In genomic region chr6:135254153-135254552, GRCm38 (mm10) we compare ENCODE assay signal across 14 mouse cellular contexts. TPM values are rescaled to one million over a fixed set of nuclear protein-coding genes. Genes with fewer than 3 reads are reported as not detected.
DNase-seq lines count a peak whose midpoint lies in the region; ATAC-seq and TF ChIP-seq lines count a peak whose summit lies in the region.
"Had no signal": no experiment of that assay in that cellular context is flagged by ENCODE, and none has a peak within 500 bp of the region (broad histone marks: within the 10 kb centered on the region; RNA-seq: fewer than 3 reads in every experiment).

Gene Gsg1 (minus strand): TSS chr6:135254351.

- H3K4me2 ChIP-seq in hindbrain, embryonic 13.5 days, result no peak within 1 kb of the TSS
- no peak within 1 kb of the TSS for H3K4me2 ChIP-seq in hindbrain, embryonic 12.5 days (replicated peaks)
- H3K4me2 ChIP-seq in midbrain, postnatal 0 days (ENCODE audit: low read depth, low read length, poor library complexity, severe bottlenecking), result no peak within 1 kb of the TSS
- no peak within 1 kb of the TSS for H3K4me2 ChIP-seq in midbrain, embryonic 13.5 days (replicated peaks)
- H3K4me2 ChIP-seq in embryonic facial prominence, embryonic 14.5 days (ENCODE audit: low read depth, low read length), result 0 out of 2 replicates have a peak within 1 kb of the TSS, but pooled peaks have one; percentile 47

- H3K36me3 ChIP-seq in hindbrain, embryonic 13.5 days, result no peaks in the 10 kb centered on the region
- H3K36me3 ChIP-seq in hindbrain, embryonic 12.5 days, result no peaks in the 10 kb centered on the region
- H3K36me3 ChIP-seq in midbrain, postnatal 0 days (ENCODE audit: insufficient read depth, low read length), result no peaks in the 10 kb centered on the region
- H3K36me3 ChIP-seq in midbrain, embryonic 13.5 days, result no peaks in the 10 kb centered on the region
- no peaks in the 10 kb centered on the region for H3K36me3 ChIP-seq in embryonic facial prominence, embryonic 14.5 days (ENCODE audit: control insufficient read depth, insufficient read depth, low read length)
- H3K36me3 ChIP-seq: forebrain, embryonic 15.5 days; limb, embryonic 13.5 days had no signal

- no peak for ATAC-seq in hindbrain, embryonic 13.5 days (ENCODE audit: low FRiP score)
- no peak for ATAC-seq in hindbrain, embryonic 12.5 days (ENCODE audit: low FRiP score)
- ATAC-seq in midbrain, postnatal 0 days (ENCODE audit: low FRiP score), result no peak
- no peak for ATAC-seq in midbrain, embryonic 13.5 days
- no peak for ATAC-seq in embryonic facial prominence, embryonic 14.5 days (ENCODE audit: low read depth)
- ATAC-seq in activated CD4-positive, CD25-positive, alpha-beta regulatory T cell, adult 4 months, result no peak
- ATAC-seq: forebrain, embryonic 15.5 days had no signal

- H3K4me1 ChIP-seq in hindbrain, embryonic 13.5 days (replicated peaks), result peaks cover 24% of the 10 kb centered on the region
- H3K4me1 ChIP-seq in hindbrain, embryonic 12.5 days, result peaks cover 22% of the 10 kb centered on the region
- H3K4me1 ChIP-seq in midbrain, postnatal 0 days (ENCODE audit: insufficient read depth, low read length), result peaks cover 7% of the 10 kb centered on the region; the same call in 1 of the 2 replicates
- peaks cover 21% of the 10 kb centered on the region for H3K4me1 ChIP-seq in midbrain, embryonic 13.5 days (replicated peaks)
- peaks cover 27% of the 10 kb centered on the region for H3K4me1 ChIP-seq in embryonic facial prominence, embryonic 14.5 days (ENCODE audit: control insufficient read depth, insufficient read depth, low read length)

- 82% methylated on average over 7 of the region's 7 CpGs for WGBS in hindbrain, embryonic 13.5 days
- WGBS in hindbrain, embryonic 12.5 days, result 78% methylated on average over 7 of the region's 7 CpGs
- WGBS in midbrain, postnatal 0 days, result 79% methylated on average over 7 of the region's 7 CpGs
- WGBS in midbrain, embryonic 13.5 days, result 84% methylated on average over 7 of the region's 7 CpGs
- WGBS in embryonic facial prominence, embryonic 14.5 days, result 76% methylated on average over 7 of the region's 7 CpGs

- no peak within 1 kb of the TSS for H3K9ac ChIP-seq in hindbrain, embryonic 13.5 days
- no peak within 1 kb of the TSS for H3K9ac ChIP-seq in hindbrain, embryonic 12.5 days
- H3K9ac ChIP-seq in midbrain, postnatal 0 days (replicated peaks; ENCODE audit: low read length, poor library complexity, severe bottlenecking), result no peak within 1 kb of the TSS
- H3K9ac ChIP-seq in midbrain, embryonic 13.5 days (replicated peaks), result no peak within 1 kb of the TSS
- H3K9ac ChIP-seq in embryonic facial prominence, embryonic 14.5 days (ENCODE audit: low read depth, low read length), result no peak within 1 kb of the TSS
- H3K9ac ChIP-seq: forebrain, embryonic 15.5 days; limb, embryonic 13.5 days had no signal

- 0 out of 2 replicates have a peak, but pooled peaks have one; percentile 14 for TF ChIP-seq CTCF in midbrain, postnatal 0 days (IDR thresholded peaks at IDR 0.05)

- no peak within 1 kb of the TSS for H3K4me3 ChIP-seq in hindbrain, embryonic 13.5 days
- H3K4me3 ChIP-seq in hindbrain, embryonic 12.5 days, result no peak within 1 kb of the TSS
- no peak within 1 kb of the TSS for H3K4me3 ChIP-seq in midbrain, postnatal 0 days (ENCODE audit: low read depth, low read length)
- H3K4me3 ChIP-seq in midbrain, embryonic 13.5 days (replicated peaks), result no peak within 1 kb of the TSS
- no peak within 1 kb of the TSS for H3K4me3 ChIP-seq in embryonic facial prominence, embryonic 14.5 days (ENCODE audit: low read depth, low read length)

- peak within 1 kb of the TSS; percentile 82; the same call in 1 of the 2 replicates for H3K27ac ChIP-seq in hindbrain, embryonic 13.5 days
- H3K27ac ChIP-seq in hindbrain, embryonic 12.5 days, result no peak within 1 kb of the TSS
- no peak within 1 kb of the TSS for H3K27ac ChIP-seq in midbrain, postnatal 0 days (ENCODE audit: low read depth, low read length)
- no peak within 1 kb of the TSS for H3K27ac ChIP-seq in midbrain, embryonic 13.5 days
- H3K27ac ChIP-seq in embryonic facial prominence, embryonic 14.5 days (replicated peaks; ENCODE audit: low read depth, low read length), result no peak within 1 kb of the TSS

- DNase-seq in midbrain, postnatal 0 days (ENCODE audit: low spot score), result no peak
- DNase-seq in embryonic facial prominence, embryonic 14.5 days (ENCODE audit: low spot score), result no peak
- DNase-seq in testis, postnatal 10 days (ENCODE audit: low spot score), result peak; percentile 55
- DNase-seq: cerebellum, adult 18-20 months; kidney, postnatal 14 days; layer of hippocampus, postnatal 36 days; right cerebral cortex, adult 18-20 months had no signal

- H3K27me3 ChIP-seq in hindbrain, embryonic 13.5 days, result no peaks in the 10 kb centered on the region
- no peaks in the 10 kb centered on the region for H3K27me3 ChIP-seq in hindbrain, embryonic 12.5 days
- no peaks in the 10 kb centered on the region for H3K27me3 ChIP-seq in midbrain, postnatal 0 days (ENCODE audit: insufficient read depth, low read length)
- no peaks in the 10 kb centered on the region for H3K27me3 ChIP-seq in midbrain, embryonic 13.5 days
- no peaks in the 10 kb centered on the region for H3K27me3 ChIP-seq in embryonic facial prominence, embryonic 14.5 days (replicated peaks; ENCODE audit: control insufficient read depth, insufficient read depth, low read length)
- H3K27me3 ChIP-seq: CH12.LX; forebrain, embryonic 15.5 days; limb, embryonic 13.5 days had no signal

- peaks cover 5% of the 10 kb centered on the region; the same call in 1 of the 2 replicates for H3K9me3 ChIP-seq in hindbrain, embryonic 13.5 days
- H3K9me3 ChIP-seq in hindbrain, embryonic 12.5 days (replicated peaks), result no peaks in the 10 kb centered on the region
- H3K9me3 ChIP-seq in midbrain, postnatal 0 days (ENCODE audit: low read length), result no peaks in the 10 kb centered on the region; the same call in 1 of the 2 replicates
- H3K9me3 ChIP-seq in midbrain, embryonic 13.5 days, result 0 out of 2 replicates have a peak, but pooled peaks cover 8% of the 10 kb centered on the region
- no peaks in the 10 kb centered on the region for H3K9me3 ChIP-seq in embryonic facial prominence, embryonic 14.5 days (ENCODE audit: control insufficient read depth, low read length)
- H3K9me3 ChIP-seq: forebrain, embryonic 15.5 days; limb, embryonic 13.5 days had no signal

RNA-seq across cellular contexts. Expression of gene Gsg1, which starts in this region (rescaled TPM):
- polyA plus RNA-seq in hindbrain, embryonic 13.5 days (2015; fragmentation: Nextera tagmentation; extraction: Ambion mirVana), result 0.19 and 0.32 TPM in 2 replicates
- 0.40 and 0.78 TPM in 2 replicates for polyA plus RNA-seq in hindbrain, embryonic 12.5 days (2016; fragmentation: Nextera tagmentation; extraction: Ambion mirVana)
- 0.99 and 2.6 TPM in 2 replicates for total RNA-seq in midbrain, postnatal 0 days (2014; rRNA removed)
- 0.17 and 0.37 TPM in 2 replicates for polyA plus RNA-seq in midbrain, postnatal 0 days (2015; fragmentation: Nextera tagmentation; extraction: Ambion mirVana)
- 0.20 and 0.23 TPM in 2 replicates for polyA plus RNA-seq in midbrain, embryonic 13.5 days (2015; fragmentation: Nextera tagmentation; extraction: Ambion mirVana)
- 0.93 and 1.3 TPM in 2 replicates for polyA plus RNA-seq in embryonic facial prominence, embryonic 14.5 days (2014; fragmentation: Nextera tagmentation; extraction: Ambion mirVana)
- polyA plus RNA-seq in activated CD4-positive, CD25-positive, alpha-beta regulatory T cell, adult 4 months (2017; shearing (Covaris generic)), result not detected
- total RNA-seq: CH12.LX had no signal
